Mouse (Mus musculus) cerebellum, adult 2 months (tissue): ENCODE measurements at regions not wholly inside any gene's neighbourhood (a gene's known extent, or its start where the extent isn't known, plus 50 kb on each side); places are given as distances from the start of the nearest gene placed in this dataset.

ENCODE experiments used
- CTCF ChIP-seq: fragments of 200-500 bp; IDR thresholded peaks from 2 replicates; pipeline ENCODE4 v1.5.1; 2011; ENCODE audit warnings: low read depth, mild to moderate bottlenecking, control low read depth, low read length, moderate library complexity, borderline replicate concordance; ENCODE audit not compliant: insufficient read depth
- POLR2A ChIP-seq: fragments of 200-500 bp; IDR thresholded peaks from 2 replicates; pipeline ENCODE4 v1.6.1; 2011; ENCODE audit warnings: low read length, control low read depth, borderline replicate concordance; ENCODE audit not compliant: insufficient read depth

GRCm38 (mm10) chr4:124446615-124447014 lies 164.0 kb downstream of the 3100002H09Rik start:
- TF ChIP-seq CTCF (no peak), POLR2A (no peak)
